In genomic region chr9:90546720-90547119, GRCm38 (mm10) we compare ENCODE assay signal across 23 mouse cellular contexts.
DNase-seq lines count a peak whose midpoint lies in the region; ATAC-seq lines count a peak whose summit lies in the region.
"Had no signal": no experiment of that assay in that cellular context is flagged by ENCODE, and none has a peak within 500 bp of the region (broad histone marks: within the 10 kb centered on the region; RNA-seq: fewer than 3 reads in every experiment).

No protein-coding gene starts in this region.

- no peak overlapping the region for H3K27ac ChIP-seq in forebrain, embryonic 13.5 days
- H3K27ac ChIP-seq: forebrain, embryonic 12.5 days; heart, embryonic 15.5 days; layer of hippocampus, adult 2 months; limb, embryonic 13.5 days; lung, embryonic 15.5 days had no signal

- no peaks in the 10 kb centered on the region for H3K36me3 ChIP-seq in forebrain, embryonic 13.5 days (ENCODE audit: poor library complexity, severe bottlenecking)
- H3K36me3 ChIP-seq: forebrain, embryonic 12.5 days; heart, embryonic 15.5 days; limb, embryonic 13.5 days; lung, embryonic 15.5 days had no signal

- no peak overlapping the region for H3K9ac ChIP-seq in forebrain, embryonic 13.5 days
- H3K9ac ChIP-seq: forebrain, embryonic 12.5 days; heart, embryonic 15.5 days; limb, embryonic 13.5 days; lung, embryonic 15.5 days had no signal

- H3K4me3 ChIP-seq in forebrain, embryonic 13.5 days = no peak overlapping the region
- H3K4me3 ChIP-seq: erythroblast, embryonic 14.5 days; forebrain, embryonic 12.5 days; heart, embryonic 15.5 days; layer of hippocampus, adult 2 months; limb, embryonic 13.5 days; lung, embryonic 15.5 days had no signal

- H3K27me3 ChIP-seq in forebrain, embryonic 13.5 days = no peaks in the 10 kb centered on the region
- H3K27me3 ChIP-seq: forebrain, embryonic 12.5 days; heart, embryonic 15.5 days; limb, embryonic 13.5 days; lung, embryonic 15.5 days had no signal

- ATAC-seq in forebrain, embryonic 13.5 days = no peak
- ATAC-seq: CD4-positive, CD25-positive, alpha-beta regulatory T cell, adult 4 months; hindbrain, embryonic 16.5 days had no signal

- H3K4me2 ChIP-seq in forebrain, embryonic 13.5 days = no peak overlapping the region
- H3K4me2 ChIP-seq: forebrain, embryonic 12.5 days; heart, embryonic 15.5 days; limb, embryonic 13.5 days; liver, embryonic 11.5 days; lung, embryonic 15.5 days had no signal

- no peaks in the 10 kb centered on the region for H3K4me1 ChIP-seq in forebrain, embryonic 13.5 days
- H3K4me1 ChIP-seq: forebrain, embryonic 12.5 days; heart, embryonic 15.5 days; limb, embryonic 13.5 days; lung, embryonic 15.5 days had no signal

- DNase-seq in gastrocnemius, adult 18-20 months (ENCODE audit: low spot score) = peak; percentile 25
- no peak for DNase-seq in gastrocnemius, postnatal 10 days
- peak; percentile 19 to 36 for DNase-seq in left cerebral cortex, postnatal 14 days (ENCODE audit: low spot score in 2 of 2)
- no peak for DNase-seq in left cerebral cortex, adult 11 months (ENCODE audit: low spot score)
- peak; percentile 5 to 12 for DNase-seq in right cerebral cortex, adult 2 months (ENCODE audit: low spot score in 2 of 2)
- no peak for DNase-seq in right cerebral cortex, postnatal 25 days
- DNase-seq: adrenal gland, postnatal 14 days; cerebellum, adult 11-12 months; cerebellum, adult 9-11 months; embryo, embryonic 11 days; kidney, adult 18-20 months; kidney, postnatal 36 days; midbrain, embryonic 14.5 days had no signal

- H3K9me3 ChIP-seq in forebrain, embryonic 13.5 days (replicated peaks) = no peaks in the 10 kb centered on the region
- H3K9me3 ChIP-seq: forebrain, embryonic 12.5 days; heart, embryonic 15.5 days; limb, embryonic 13.5 days; lung, embryonic 15.5 days had no signal

- intact Hi-C loops in left cerebral cortex, postnatal 14 days (cut with DNase I) = no loop called here

Comparison
In these comparisons a context has a peak if more than half of its experiments do, and no peak if none do; other contexts are left out.
1. DNase-seq: peak in gastrocnemius, adult 18-20 months (single experiment), left cerebral cortex, postnatal 14 days (2 of 2) and right cerebral cortex, adult 2 months (2 of 2); none in gastrocnemius, postnatal 10 days (single experiment), left cerebral cortex, adult 11 months (single experiment) and right cerebral cortex, postnatal 25 days (single experiment).